Mouse (Mus musculus) limb, embryonic 13.5 days (tissue): ENCODE data around the gene Pygo2. TPM values are rescaled to one million over a fixed set of nuclear protein-coding genes. Genes with fewer than 3 reads are reported as not detected.

Experiments used
- ATAC-seq: fragments of 200-750 bp; cut with Nextera tagmentation; 2 replicates; pipeline ENCODE4 v1.8.0; 2017; ENCODE audit warnings: low read depth, moderate number of reproducible peaks, moderate TSS enrichment; ENCODE audit not compliant: low FRiP score
- H3K27ac ChIP-seq: fragments of 300-500 bp; sonication (generic); 2 replicates; pipeline ENCODE4 v1.5.1; 2015; ENCODE audit warnings: inconsistent platforms, mild to moderate bottlenecking, moderate library complexity
- H3K27me3 ChIP-seq: fragments of 300-500 bp; sonication (generic); 2 replicates; pipeline ENCODE4 v1.6.1; 2015; ENCODE audit warnings: mild to moderate bottlenecking, inconsistent platforms
- H3K36me3 ChIP-seq: fragments of 300-500 bp; sonication (generic); 2 replicates; pipeline ENCODE4 v1.6.1; 2015; ENCODE audit warnings: inconsistent platforms, mild to moderate bottlenecking, moderate library complexity
- H3K4me1 ChIP-seq: fragments of 300-500 bp; sonication (generic); 2 replicates; pipeline ENCODE4 v1.6.1; 2015; ENCODE audit warnings: inconsistent platforms
- H3K4me2 ChIP-seq: fragments of 300-500 bp; sonication (generic); replicated peaks from 2 replicates; pipeline ENCODE4 v1.6.1; 2015; ENCODE audit warnings: inconsistent platforms, mild to moderate bottlenecking, moderate library complexity
- H3K4me3 ChIP-seq: fragments of 300-500 bp; sonication (generic); 2 replicates; pipeline ENCODE4 v1.5.1; 2015; ENCODE audit warnings: moderate library complexity, mild to moderate bottlenecking, inconsistent platforms
- H3K9ac ChIP-seq: fragments of 300-500 bp; sonication (generic); 2 replicates; pipeline ENCODE4 v1.6.1; 2015; ENCODE audit warnings: mild to moderate bottlenecking, inconsistent platforms
- H3K9me3 ChIP-seq: fragments of 300-500 bp; sonication (generic); 2 replicates; pipeline ENCODE4 v1.6.1; 2016; ENCODE audit warnings: inconsistent platforms
- WGBS: fragments of 180-500 bp; shearing (Covaris S2); methylation state at CpG from one replicate; pipeline ENCODE4 v1.1.7; 2015; 5-methylcytosine and 5-hydroxymethylcytosine counted together
- polyA plus RNA-seq: library from polyadenylated mRNA; unstranded; fragments of >200 nt; fragmentation: Nextera tagmentation; extraction: Ambion mirVana; gene quantifications from 2 replicates; pipeline ENCODE4 v1.2.1, GENCODE M21; 2015

Pygo2 gene
- 49.7 and 50.3 TPM in 2 replicates for polyA plus RNA-seq

DNA sequence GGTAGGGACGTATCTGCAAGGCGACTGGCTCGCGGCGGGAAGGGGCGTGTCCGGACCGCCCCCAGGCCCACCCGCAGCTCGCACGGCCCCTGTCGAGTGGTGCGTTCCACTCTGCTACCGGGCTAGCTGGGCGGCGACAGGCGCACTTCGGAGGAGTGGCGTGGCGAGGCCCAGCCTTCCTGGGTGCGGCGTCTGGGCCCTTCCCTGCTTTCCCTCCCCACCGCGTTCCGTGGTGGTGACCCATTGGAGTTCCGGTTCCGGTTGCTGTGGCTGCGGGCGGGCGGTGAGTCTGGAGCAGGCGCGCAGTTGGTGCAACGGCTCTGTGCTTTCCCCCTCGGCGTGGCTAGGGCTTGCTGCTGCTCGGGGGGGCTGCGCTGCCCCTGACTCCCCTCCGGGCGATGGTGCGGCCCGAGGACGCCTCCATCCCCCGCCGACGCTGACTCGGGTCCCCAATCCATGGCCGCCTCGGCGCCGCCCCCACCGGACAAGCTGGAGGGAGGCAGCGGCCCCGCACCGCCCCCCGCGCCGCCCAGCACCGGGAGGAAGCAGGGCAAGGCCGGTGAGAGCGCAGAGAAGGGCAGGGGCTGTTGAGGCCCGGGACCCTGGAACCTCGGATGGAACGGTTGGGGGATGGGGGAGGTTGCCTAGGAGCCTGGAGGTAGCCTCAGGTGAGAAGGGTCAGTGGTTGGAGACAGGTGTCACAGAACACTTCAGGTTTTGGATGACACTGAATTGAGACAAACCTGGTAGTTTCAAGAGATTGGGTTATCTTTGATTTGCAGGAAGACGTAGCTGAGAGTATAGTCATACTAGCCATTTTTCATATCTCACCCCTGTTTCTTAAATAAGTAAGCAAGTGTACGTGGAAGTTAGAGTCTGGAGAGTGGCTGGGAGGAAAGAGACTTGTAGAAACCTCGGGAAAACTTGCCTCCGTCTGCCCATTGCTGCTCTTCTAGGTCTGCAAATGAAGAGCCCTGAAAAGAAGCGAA lies at the start of gene Pygo2:
Gene Pygo2, plus strand, starts transcription at position 44 of the 989 bp plus-strand sequence.
- WGBS = 2% methylated on average over 68 of the region's 68 CpGs
- Histone ChIP-seq H3K9me3 (no peaks in the 10 kb centered on the region), H3K36me3 (peaks cover 63% of the 10 kb centered on the region), H3K27ac (peak within 1 kb of the TSS; percentile 91), H3K4me1 (peaks cover 28% of the 10 kb centered on the region), H3K9ac (peak within 1 kb of the TSS; percentile 99), H3K4me2 (peak within 1 kb of the TSS; percentile 85), H3K27me3 (no peaks in the 10 kb centered on the region), H3K4me3 (peak within 1 kb of the TSS; percentile 100)
- peak; percentile 98 for ATAC-seq

DNA sequence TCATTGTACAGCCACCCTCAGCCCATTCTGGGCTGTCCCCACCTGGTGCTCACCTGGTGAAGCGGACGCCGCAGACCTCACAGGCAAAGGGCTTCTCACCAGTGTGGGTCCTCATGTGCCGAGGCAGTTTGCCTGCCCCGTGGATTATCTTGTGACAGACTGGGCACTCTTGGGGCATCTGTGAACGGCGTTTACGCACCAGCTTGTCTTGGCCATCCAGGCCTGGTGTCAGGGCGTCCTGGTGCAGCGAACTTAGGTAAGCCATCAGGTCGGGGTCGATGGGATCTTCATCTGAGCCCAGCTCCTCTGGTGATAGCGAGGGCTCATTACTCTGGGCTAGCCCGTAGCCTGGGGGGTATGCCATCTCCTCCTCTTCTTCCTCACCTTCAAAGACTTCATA lies 49.7 kb upstream of the Pygo2 start:
- WGBS = 92% methylated on average over 14 of the region's 14 CpGs
- H3K27me3 ChIP-seq = no peaks in the 10 kb centered on the region
- peaks cover 25% of the 10 kb centered on the region for H3K4me1 ChIP-seq
- H3K9ac ChIP-seq = no peak overlapping the region
- H3K36me3 ChIP-seq = no peaks in the 10 kb centered on the region
- no peak overlapping the region; the same call in 1 of the 2 replicates for H3K27ac ChIP-seq
- ATAC-seq = no peak
- H3K4me3 ChIP-seq = no peak overlapping the region
- no peaks in the 10 kb centered on the region for H3K9me3 ChIP-seq
- H3K4me2 ChIP-seq = no peak overlapping the region

DNA sequence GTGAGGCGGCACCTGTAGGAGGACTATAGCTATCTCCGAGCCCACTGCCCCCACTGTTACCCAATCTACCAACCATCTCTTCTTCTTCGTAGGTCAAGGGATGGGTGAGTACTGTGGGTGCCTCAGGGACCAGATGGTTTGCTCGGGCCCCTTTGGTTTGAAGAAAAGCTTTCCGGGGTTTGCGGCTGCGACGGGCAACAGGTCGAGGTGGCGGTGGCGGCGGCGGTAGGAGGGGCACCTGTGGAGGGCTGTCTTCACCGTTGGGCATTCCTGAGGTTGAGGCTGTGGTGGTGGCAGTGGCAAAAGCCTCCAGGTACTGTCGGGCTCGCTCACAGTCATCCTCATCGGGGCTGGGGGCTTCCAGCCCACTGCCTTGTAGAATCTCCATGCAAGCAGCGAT lies 49.3 kb upstream of the Pygo2 start:
- Histone ChIP-seq H3K9ac (no peak overlapping the region), H3K4me2 (no peak overlapping the region), H3K4me3 (no peak overlapping the region), H3K27ac (no peak overlapping the region), H3K27me3 (no peaks in the 10 kb centered on the region), H3K36me3 (no peaks in the 10 kb centered on the region), H3K4me1 (peaks cover 29% of the 10 kb centered on the region), H3K9me3 (no peaks in the 10 kb centered on the region)
- no peak for ATAC-seq
- 90% methylated on average over 18 of the region's 18 CpGs for WGBS

DNA sequence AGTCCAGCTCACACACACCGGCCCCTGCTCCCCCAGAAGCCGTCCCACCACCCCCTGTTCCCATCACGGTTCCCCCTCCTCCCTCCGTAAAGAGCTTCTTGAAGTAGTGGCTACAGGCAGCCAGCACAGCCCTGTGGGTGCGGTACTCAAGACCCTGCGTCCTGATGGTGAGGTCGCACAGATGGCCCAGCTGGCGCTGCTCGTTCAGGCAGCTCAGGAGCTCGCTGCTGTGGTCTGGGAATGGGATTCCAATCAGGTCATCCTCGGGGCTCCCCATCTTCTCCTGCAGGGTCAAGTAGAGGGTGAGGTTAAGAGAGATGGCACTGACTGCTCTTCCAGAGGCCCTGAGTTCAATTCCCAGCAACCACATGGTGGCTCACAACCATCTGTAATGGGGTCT lies 48.8 kb upstream of the Pygo2 start:
- 79% methylated on average over 11 of the region's 11 CpGs for WGBS
- Histone ChIP-seq H3K27ac (no peak overlapping the region), H3K36me3 (no peaks in the 10 kb centered on the region), H3K4me3 (no peak overlapping the region), H3K9me3 (no peaks in the 10 kb centered on the region), H3K27me3 (no peaks in the 10 kb centered on the region), H3K9ac (no peak overlapping the region), H3K4me2 (no peak overlapping the region), H3K4me1 (peaks cover 29% of the 10 kb centered on the region)
- no peak for ATAC-seq

DNA sequence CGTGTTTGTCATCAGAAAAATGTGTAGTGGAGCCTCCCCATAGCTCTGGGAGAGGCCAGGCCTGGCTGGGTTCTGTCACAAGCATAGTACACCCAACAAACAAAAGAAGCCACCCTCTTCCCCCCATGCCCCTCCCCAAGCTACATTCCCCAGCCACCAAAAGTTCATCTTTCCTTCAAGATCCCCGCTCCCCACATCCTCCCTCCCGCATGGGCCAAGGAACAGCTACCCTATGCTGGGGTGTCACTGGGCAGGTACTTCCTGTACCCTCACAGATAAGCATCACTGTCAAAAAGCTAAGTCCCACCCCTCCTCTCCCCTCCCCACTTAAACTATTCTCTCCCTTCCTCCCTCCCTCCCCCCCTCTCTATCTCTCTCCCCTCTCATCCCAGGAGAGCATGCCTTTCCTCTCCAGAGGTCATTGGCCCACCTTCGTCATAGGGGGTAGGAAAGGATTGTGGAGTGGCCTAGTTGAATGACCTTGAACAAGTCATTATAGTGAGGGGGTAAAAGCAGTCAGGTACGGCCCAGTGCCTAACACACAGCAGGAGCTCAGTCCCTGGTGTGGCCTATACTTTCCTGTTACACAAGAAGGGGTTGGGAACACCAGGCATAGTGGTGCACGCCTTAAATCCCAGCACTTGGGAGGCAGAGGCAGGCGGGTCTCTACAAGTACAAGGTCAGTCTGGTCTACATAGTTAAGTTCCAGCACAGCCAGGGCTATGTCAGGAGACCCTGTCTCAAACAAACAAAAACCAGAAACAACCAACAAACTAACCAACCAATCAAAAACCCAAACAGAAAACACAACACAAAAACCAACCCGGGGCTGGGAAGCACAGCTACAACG lies 47.8 kb upstream of the Pygo2 start:
- WGBS = 81% methylated on average over 9 of the region's 9 CpGs
- no peak overlapping the region for H3K4me3 ChIP-seq
- no peak for ATAC-seq
- no peak overlapping the region for H3K27ac ChIP-seq
- H3K4me2 ChIP-seq = no peak overlapping the region
- no peak overlapping the region for H3K9ac ChIP-seq
- H3K9me3 ChIP-seq = no peaks in the 10 kb centered on the region
- H3K4me1 ChIP-seq = peaks cover 38% of the 10 kb centered on the region
- H3K27me3 ChIP-seq = no peaks in the 10 kb centered on the region
- no peaks in the 10 kb centered on the region for H3K36me3 ChIP-seq

DNA sequence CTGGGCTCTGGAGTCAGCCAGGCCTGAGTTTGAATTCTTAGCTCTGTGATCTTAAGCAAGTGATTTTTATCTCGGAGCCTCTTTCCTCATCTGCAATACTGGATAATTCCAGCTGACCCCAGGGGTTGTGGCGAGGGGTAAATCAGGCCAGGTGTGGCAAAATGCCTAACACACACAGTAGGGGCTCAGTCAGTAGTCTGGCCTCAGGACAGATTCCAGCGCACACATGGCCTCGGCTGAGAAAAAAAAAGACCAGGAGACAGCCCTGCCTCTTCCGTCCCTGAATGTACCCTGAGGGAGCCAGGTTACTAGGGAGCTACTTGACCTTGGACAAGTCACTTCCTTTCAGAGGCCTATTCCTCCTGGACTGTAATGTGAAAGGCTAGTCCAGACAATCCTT lies 47.1 kb upstream of the Pygo2 start:
- no peak for ATAC-seq
- Histone ChIP-seq H3K27ac (no peak overlapping the region), H3K9ac (no peak overlapping the region), H3K4me3 (no peak overlapping the region), H3K36me3 (no peaks in the 10 kb centered on the region), H3K4me1 (peaks cover 36% of the 10 kb centered on the region), H3K9me3 (no peaks in the 10 kb centered on the region), H3K4me2 (no peak overlapping the region), H3K27me3 (no peaks in the 10 kb centered on the region)
- WGBS = 75% methylated on average over 5 of the region's 5 CpGs

DNA sequence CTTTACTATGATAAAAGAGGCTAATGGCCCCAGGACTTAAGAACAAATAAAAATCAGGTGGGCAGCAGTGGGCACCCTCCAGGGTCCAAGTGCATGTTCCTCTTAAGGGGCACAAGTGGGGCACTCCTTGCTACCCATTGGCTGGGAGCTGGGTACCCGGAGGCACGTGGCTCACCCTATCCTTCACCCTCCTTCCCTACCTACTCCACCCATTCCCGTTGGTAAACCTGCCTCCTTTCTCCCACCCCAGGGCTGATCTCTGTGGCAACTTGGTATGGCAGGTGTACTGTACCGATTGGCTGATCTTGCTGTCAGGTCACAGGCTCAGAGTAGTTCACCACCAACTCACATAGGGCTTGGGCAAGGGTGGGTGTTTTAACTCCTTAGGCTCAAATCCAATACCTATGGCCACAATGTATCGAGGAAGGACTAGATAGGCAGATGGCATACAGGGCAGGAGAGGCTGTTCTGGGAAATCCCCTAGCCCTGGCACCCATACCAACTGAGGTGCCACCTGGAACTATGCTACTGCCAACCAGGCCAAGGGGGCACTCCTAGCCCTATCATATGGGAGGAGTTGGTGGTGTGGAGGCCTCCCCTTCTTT lies 46.3 kb upstream of the Pygo2 start:
- Histone ChIP-seq H3K27ac (no peak overlapping the region), H3K27me3 (no peaks in the 10 kb centered on the region), H3K36me3 (no peaks in the 10 kb centered on the region), H3K4me3 (no peak overlapping the region), H3K4me1 (peaks cover 35% of the 10 kb centered on the region), H3K9me3 (no peaks in the 10 kb centered on the region), H3K4me2 (no peak overlapping the region), H3K9ac (no peak overlapping the region)
- no peak for ATAC-seq
- WGBS = 84% methylated on average over 5 of the region's 5 CpGs

DNA sequence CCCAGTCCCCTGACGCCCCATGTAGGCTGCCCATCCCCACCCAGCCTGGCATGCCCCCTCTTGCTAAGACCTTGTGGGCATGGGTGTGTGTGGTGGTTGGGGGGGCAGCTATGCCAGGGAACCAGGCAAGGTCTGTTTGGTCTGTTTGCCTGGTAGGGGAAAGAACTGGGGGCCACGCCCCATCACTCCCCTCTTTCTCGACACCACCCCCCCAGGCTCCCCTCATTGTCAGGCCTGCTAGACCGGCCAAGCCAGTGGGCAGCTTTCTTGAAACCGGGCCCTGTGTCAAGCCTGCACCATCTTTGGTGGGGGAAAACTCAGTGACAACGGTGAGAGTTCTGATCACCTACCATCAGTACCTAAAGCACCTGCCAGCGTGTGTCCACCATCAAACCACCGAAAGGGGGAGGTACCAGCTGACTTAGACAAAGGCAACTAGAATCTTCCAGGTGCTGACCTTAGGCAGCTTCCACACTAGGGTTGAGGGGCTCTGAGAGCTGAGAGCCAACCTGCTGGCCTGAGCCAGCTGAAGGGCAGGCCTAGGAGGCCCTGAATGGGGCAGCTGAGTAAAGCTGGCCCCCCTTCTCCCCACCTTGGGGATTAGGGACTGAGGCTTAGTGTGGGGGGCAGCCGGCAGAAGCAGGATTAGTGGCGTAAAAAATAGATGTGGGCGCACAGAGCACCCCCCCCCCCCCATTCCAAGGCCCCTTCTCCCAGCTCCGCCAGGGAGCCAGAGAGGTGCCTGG lies 45.5 kb upstream of the Pygo2 start:
- Histone ChIP-seq H3K9me3 (no peaks in the 10 kb centered on the region), H3K4me3 (no peak overlapping the region), H3K36me3 (no peaks in the 10 kb centered on the region), H3K27me3 (no peaks in the 10 kb centered on the region), H3K4me2 (no peak overlapping the region), H3K9ac (no peak overlapping the region), H3K4me1 (peaks cover 30% of the 10 kb centered on the region), H3K27ac (no peak overlapping the region)
- ATAC-seq = no peak
- WGBS = 63% methylated on average over 12 of the region's 12 CpGs

DNA sequence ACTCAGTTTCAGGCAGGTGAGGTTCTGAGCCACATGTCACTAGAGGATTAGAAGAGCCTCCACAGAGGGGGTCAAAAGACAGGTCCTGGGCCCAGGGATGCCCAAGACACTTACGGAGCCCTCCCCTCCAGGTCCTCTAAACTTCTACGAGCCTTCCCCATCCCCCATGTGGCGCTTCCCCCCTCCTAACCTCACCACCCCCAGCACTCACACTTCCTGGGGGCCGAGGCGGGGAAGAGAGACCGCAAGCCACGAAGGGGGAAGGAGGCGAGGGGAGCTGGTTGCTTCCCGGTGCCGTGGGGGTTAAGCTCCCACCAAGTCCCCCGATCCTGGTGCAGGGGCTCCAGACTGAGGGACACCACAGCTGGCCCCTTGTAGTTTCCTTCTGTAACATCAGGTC lies 44.6 kb upstream of the Pygo2 start:
- Histone ChIP-seq H3K4me2 (no peak overlapping the region), H3K4me1 (peaks cover 30% of the 10 kb centered on the region), H3K9ac (no peak overlapping the region), H3K27me3 (no peaks in the 10 kb centered on the region), H3K36me3 (no peaks in the 10 kb centered on the region), H3K27ac (no peak overlapping the region), H3K9me3 (no peaks in the 10 kb centered on the region), H3K4me3 (no peak overlapping the region)
- 43% methylated on average over 11 of the region's 11 CpGs for WGBS
- no peak for ATAC-seq

DNA sequence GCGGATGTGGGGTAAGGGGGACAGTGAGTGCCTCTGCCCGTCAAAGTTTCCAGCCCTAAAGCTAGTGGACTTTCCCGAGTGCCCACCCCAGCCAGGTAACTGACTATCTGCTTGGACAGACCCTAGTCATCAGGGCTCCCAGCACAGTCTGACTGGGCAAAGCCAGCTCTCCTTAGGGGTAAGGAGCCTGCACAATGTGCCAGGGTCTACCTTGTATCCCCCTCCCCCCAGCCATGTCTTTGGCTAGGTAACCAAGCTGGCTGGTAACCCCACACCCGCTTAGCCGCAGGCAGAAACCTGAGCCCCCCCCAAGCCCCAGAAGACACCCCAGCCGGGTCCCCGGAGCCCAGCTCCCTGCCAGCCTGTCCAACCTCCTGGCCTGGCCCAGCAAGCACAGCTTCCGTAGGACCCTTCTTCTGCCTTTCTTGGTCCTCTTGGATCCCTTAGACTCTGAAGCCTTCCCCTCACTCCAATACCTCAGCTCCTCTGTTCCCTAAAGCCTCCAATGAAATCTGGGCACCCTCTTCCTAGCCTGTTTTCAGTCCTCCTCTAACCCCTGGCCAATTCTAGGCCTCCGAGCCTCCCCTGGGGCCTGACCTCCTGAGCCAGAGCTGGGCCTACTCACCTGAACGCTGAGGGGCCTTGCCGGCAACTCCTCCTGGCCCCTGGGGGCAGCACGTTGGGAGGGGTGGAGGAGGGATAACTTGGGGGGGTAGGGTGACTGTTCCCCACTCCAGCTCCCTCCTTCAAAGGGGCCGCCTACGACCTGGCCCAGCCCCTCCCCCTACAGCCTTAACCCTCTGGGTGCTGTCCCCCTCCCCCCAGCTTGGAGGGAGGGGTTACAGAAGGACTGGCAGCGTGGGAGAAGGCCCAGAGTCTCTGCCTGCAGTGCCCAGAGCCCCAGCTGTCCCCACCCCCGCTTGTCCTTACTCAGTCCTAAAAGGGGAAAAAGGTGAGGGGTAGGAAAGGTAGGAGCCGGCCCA lies 43.3 kb upstream of the Pygo2 start:
- Histone ChIP-seq H3K9me3 (no peaks in the 10 kb centered on the region), H3K4me3 (no peak overlapping the region), H3K27ac (no peak overlapping the region), H3K36me3 (no peaks in the 10 kb centered on the region), H3K4me1 (peaks cover 42% of the 10 kb centered on the region), H3K4me2 (no peak overlapping the region), H3K9ac (no peak overlapping the region), H3K27me3 (peaks cover 12% of the 10 kb centered on the region)
- ATAC-seq = no peak
- WGBS = 47% methylated on average over 17 of the region's 17 CpGs
